Mouse (Mus musculus) testis, adult 2 months (tissue): Measurements from ENCODE around the gene 6430548M08Rik.
A peak's percentile ranks its signal among the peaks of the same experiment; 100 is the strongest.

Source experiments
- CTCF ChIP-seq: fragments of 200-500 bp; IDR thresholded peaks from 2 replicates; pipeline ENCODE4 v1.5.1; 2012; ENCODE audit warnings: low read depth, mild to moderate bottlenecking, inconsistent platforms, low read length, moderate library complexity; ENCODE audit not compliant: control insufficient read depth, insufficient read depth, insufficient replicate concordance
- POLR2A ChIP-seq: fragments of 200-500 bp; IDR thresholded peaks from 2 replicates; pipeline ENCODE4 v1.6.1; 2012; ENCODE audit warnings: low read depth, mild to moderate bottlenecking, inconsistent platforms, low read length, moderate library complexity; ENCODE audit not compliant: control insufficient read depth

DNA sequence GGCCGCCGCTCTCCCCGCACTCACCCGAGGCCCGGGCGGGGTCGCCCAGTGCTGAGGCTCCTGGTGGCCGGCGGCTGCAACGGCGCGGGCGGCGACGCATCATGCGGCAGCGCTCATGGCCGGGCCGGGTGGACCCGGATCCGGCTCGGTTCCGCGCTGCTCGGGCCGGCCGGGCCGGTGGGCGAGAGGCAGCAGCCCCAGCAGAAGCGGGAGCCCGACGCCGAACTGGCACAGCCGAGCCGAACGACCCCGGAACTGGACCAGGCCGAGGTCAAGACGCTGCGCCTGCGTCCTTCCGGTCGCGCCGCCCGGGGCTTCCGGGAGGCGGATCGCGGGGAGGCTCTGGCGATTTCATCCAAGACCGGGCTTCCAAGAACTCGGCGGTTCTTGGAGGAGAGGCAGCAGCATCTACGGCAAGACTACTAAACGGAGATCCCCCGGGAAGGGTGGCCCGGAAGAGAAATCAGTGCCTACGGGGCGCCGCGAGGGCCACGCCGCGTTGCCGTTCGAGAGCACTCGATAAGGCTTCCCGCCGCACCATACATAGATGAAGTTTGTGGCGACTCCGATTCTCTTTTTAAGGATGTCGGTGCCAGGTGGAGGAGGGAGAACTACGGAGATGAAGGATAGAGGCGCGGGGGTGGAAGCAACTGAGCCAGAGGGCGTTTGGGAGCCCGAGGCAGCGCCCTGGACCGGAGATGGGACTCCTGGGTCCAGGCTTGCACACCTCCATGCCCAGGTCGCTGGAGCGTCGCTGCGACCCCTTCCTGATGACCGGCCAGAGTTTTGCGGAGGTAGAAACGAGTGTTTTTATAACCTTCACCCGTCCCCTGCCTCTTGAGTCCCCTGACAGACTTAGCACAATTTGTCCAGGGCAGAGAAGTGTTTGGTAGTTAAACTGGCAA is 12.6 kb upstream of the 6430548M08Rik start, which contains the start of gene Zdhhc7:
- no peak for TF ChIP-seq CTCF
- peak; percentile 29; the same call in 1 of the 2 replicates for TF ChIP-seq POLR2A
